Mouse (Mus musculus) layer of hippocampus, postnatal 14 days (tissue): ENCODE data around the gene Olfr1393. TPM values are rescaled to one million over a fixed set of nuclear protein-coding genes. Genes with fewer than 3 reads are reported as not detected.
"Not testable (repeated sequence)": the region's sequence is repeated elsewhere in the genome, so short reads cannot be mapped to it uniquely, and the experiment has no call there.

Experiments
- DNase-seq, 2 experiments: peaks; one replicate each; pipeline ENCODE4 v3.0.0; 2021 to 2022; ENCODE audit warnings: low spot score in 2 of 2, mixed read lengths in 1 of 2
- total RNA-seq, 2 experiments: library from RNA; stranded (reverse); gene quantifications; 2 replicates each; pipeline ENCODE4 v1.2.3; 2021

Olfr1393 gene
- total RNA-seq, 2 experiments from 2014 or later = 0.14 to 0.26 TPM

DNA sequence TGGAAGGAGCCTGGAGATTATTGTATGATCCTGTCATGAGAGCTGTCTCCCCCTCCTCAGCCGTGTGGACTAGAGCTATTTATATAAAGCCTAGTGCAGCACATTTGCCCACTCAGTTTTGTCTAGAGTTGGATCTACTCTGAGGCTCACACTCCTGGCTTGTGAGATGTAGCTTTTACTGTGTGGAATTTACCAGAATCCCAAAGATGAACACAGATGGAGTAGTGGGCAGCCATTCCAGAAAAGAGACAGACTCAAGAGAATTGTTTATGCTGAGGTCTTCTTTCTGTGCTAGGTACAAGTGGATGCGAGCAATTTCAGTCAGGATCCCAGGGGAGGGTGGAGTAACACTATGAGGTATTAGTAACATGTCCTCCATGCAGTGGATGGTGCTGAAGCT is 9.1 kb downstream of the Olfr1393 start:
- no peak for DNase-seq

- DNase-seq = peak in 1 of 2 experiments; percentile 20
Measured at GRCm38 (mm10) chr11:49292777-49293176, 14.7 kb downstream of the Olfr1393 start.

- DNase-seq = no peak
Measured at GRCm38 (mm10) chr11:49304441-49304840, 26.3 kb downstream of the Olfr1393 start, which contains the start of gene Olfr10. Gene Olfr10 (plus strand): TSS chr11:49304741.

GRCm38 (mm10) chr11:49308547-49308946 is 30.4 kb downstream of the Olfr1393 start:
- DNase-seq = not testable (repeated sequence)

- DNase-seq = no peak
Measured at GRCm38 (mm10) chr11:49322442-49322841, 44.3 kb downstream of the Olfr1393 start, which contains the start of gene Olfr1391. Gene Olfr1391 (plus strand): TSS chr11:49322742.

GRCm38 (mm10) chr11:49326726-49327125 is 48.6 kb downstream of the Olfr1393 start:
- peak in 1 of 2 experiments; percentile 8 for DNase-seq

DNA sequence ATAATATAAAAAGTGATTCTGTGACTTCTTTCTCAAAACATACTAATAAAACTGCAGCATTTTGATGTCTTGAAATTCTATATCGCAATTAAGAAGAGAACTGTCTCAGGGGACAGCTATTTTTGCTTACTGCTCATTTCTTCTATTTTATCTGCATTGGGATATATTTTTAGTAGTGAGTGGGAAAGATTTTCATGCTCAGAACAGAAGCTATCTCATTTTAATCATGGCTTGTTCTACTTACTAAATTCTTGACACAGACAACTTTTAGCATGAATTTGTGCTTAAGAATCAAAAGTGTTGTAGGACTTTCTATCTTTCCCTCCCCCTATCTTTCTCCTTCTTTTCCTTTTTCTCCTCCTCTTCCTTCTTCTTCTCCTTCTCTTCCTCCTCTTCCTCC is 51.6 kb downstream of the Olfr1393 start:
- no peak for DNase-seq

Other genes with a start within 250 kb of the Olfr1393 start
- 1 to 10 TPM in 1 of 2 experiments, under 1 TPM in 1; 0.91 to 1.4 TPM for gene 9930111J21Rik2, start 227.1 kb upstream of the Olfr1393 start, total RNA-seq
- gene Tgtp2, start 214.1 kb upstream of the Olfr1393 start, total RNA-seq = not detected
- under 1 TPM; 0.31 to 0.65 TPM for gene Ifi47, start 201.7 kb upstream of the Olfr1393 start, total RNA-seq
- not detected for gene Olfr1396, start 163.4 kb upstream of the Olfr1393 start, total RNA-seq
- not detected for gene Olfr1395, start 136.0 kb upstream of the Olfr1393 start, total RNA-seq
- gene Olfr1394, start 123.9 kb upstream of the Olfr1393 start, total RNA-seq = not detected
- under 1 TPM in 1 of 2 experiments, not detected in 1; 0.07 TPM for gene Btnl9, start 91.1 kb upstream of the Olfr1393 start, total RNA-seq
- gene Zfp62, start 75.0 kb upstream of the Olfr1393 start, total RNA-seq = 10 to 100 TPM; 28.2 to 35.5 TPM
- gene Mgat1, start 34.1 kb upstream of the Olfr1393 start, total RNA-seq = 10 to 100 TPM; 48.7 to 50.9 TPM
- gene Olfr1392, start 7.0 kb downstream of the Olfr1393 start, total RNA-seq = not detected
- gene Olfr10, start 26.4 kb downstream of the Olfr1393 start, total RNA-seq = not detected
- gene Olfr1391, start 44.4 kb downstream of the Olfr1393 start, total RNA-seq = not detected
- gene Olfr1390, start 56.9 kb downstream of the Olfr1393 start, total RNA-seq = not detected
- not detected for gene Olfr1389, start 144.8 kb downstream of the Olfr1393 start, total RNA-seq
- under 1 TPM; 0.28 to 0.33 TPM for gene Olfr1388, start 158.3 kb downstream of the Olfr1393 start, total RNA-seq
- not detected for gene Olfr1387, start 177.0 kb downstream of the Olfr1393 start, total RNA-seq
- not detected for gene Olfr1386, start 186.7 kb downstream of the Olfr1393 start, total RNA-seq
- under 1 TPM; 0.12 to 0.14 TPM for gene Olfr1385, start 210.8 kb downstream of the Olfr1393 start, total RNA-seq
- not detected for gene Olfr1384, start 228.4 kb downstream of the Olfr1393 start, total RNA-seq
- under 1 TPM in 1 of 2 experiments, not detected in 1; 0.50 TPM for gene Olfr1383, start 241.3 kb downstream of the Olfr1393 start, total RNA-seq
- gene Olfr1382, start 249.9 kb downstream of the Olfr1393 start, total RNA-seq = not detected